Mouse (Mus musculus) kidney, embryonic 15.5 days (tissue): ENCODE data around the gene Kif18b. TPM values are rescaled to one million over a fixed set of nuclear protein-coding genes. Genes with fewer than 3 reads are reported as not detected.

Experiments
- ATAC-seq: fragments of 200-750 bp; cut with Nextera tagmentation; replicated peaks from 2 replicates; pipeline ENCODE4 v1.8.0; 2017; ENCODE audit warnings: moderate TSS enrichment; ENCODE audit not compliant: low FRiP score
- H3K27ac ChIP-seq: fragments of 300-500 bp; sonication (generic); 2 replicates; pipeline ENCODE4 v1.5.1; 2015; ENCODE audit warnings: mild to moderate bottlenecking, inconsistent platforms
- H3K27me3 ChIP-seq: fragments of 300-500 bp; sonication (generic); 2 replicates; pipeline ENCODE4 v1.6.1; 2015; ENCODE audit warnings: inconsistent platforms
- H3K36me3 ChIP-seq: fragments of 300-500 bp; sonication (generic); 2 replicates; pipeline ENCODE4 v1.6.1; 2015; ENCODE audit warnings: inconsistent platforms
- H3K4me1 ChIP-seq: fragments of 300-500 bp; sonication (generic); 2 replicates; pipeline ENCODE4 v1.6.1; 2015; ENCODE audit warnings: inconsistent platforms
- H3K4me2 ChIP-seq: fragments of 300-500 bp; sonication (generic); 2 replicates; pipeline ENCODE4 v1.6.1; 2015; ENCODE audit warnings: moderate library complexity, mild to moderate bottlenecking, inconsistent platforms
- H3K4me3 ChIP-seq: fragments of 300-500 bp; sonication (generic); replicated peaks from 2 replicates; pipeline ENCODE4 v1.5.1; 2015; ENCODE audit warnings: mild to moderate bottlenecking, inconsistent platforms
- H3K9ac ChIP-seq: fragments of 300-500 bp; sonication (generic); 2 replicates; pipeline ENCODE4 v1.6.1; 2015; ENCODE audit warnings: mild to moderate bottlenecking, inconsistent platforms
- H3K9me3 ChIP-seq: fragments of 300-500 bp; sonication (generic); replicated peaks from 2 replicates; pipeline ENCODE4 v1.6.1; 2016; ENCODE audit warnings: inconsistent platforms
- WGBS: fragments of 180-500 bp; shearing (Covaris S2); methylation state at CpG from one replicate; pipeline ENCODE4 v1.1.7; 2015; ENCODE audit warnings: mixed read lengths; 5-methylcytosine and 5-hydroxymethylcytosine counted together
- polyA plus RNA-seq: library from polyadenylated mRNA; unstranded; fragments of >200 nt; fragmentation: Nextera tagmentation; extraction: Ambion mirVana; gene quantifications from 2 replicates; pipeline ENCODE4 v1.2.1, GENCODE M21; 2015

Kif18b gene
- polyA plus RNA-seq, 1 experiment from 2014 or later = 10.7 TPM

DNA sequence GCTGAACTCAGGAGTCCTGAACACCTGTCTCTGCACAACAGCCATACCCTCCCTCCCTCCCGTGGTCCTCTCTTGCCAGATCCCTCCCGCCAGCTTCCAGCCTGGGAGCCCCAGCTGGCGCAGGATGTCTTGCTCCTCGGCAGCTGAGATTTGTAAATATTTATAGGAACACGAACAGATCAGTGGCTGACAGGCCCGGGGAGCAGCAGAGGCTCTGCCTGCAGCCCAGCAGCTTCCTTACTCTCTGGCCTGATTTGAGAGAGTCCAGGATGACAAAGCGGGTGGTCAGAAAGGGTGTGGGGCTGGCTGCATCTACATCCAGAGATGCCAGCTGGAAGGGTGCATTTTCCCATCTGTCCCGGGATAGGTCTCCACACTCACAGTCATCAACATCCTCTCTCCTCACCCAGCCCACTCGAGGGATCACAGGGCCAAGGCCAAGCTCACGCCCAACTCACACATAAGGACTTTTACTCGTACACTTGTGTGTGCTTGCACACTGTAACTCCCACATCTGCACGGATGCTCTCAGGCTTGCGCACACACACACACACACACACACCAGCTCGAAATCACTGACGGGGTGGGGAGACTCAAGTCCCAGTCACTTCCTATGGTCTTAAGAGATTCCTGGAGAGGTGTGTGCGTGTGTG lies 32.2 kb upstream of the Kif18b start:
- ATAC-seq = no peak
- WGBS = 48% methylated on average over 16 of the region's 16 CpGs
- Histone ChIP-seq H3K9ac (no peak overlapping the region), H3K4me1 (0 out of 2 replicates have a peak, but pooled peaks cover 3% of the 10 kb centered on the region), H3K27ac (no peak overlapping the region), H3K27me3 (peaks cover 44% of the 10 kb centered on the region), H3K4me2 (no peak overlapping the region), H3K36me3 (no peaks in the 10 kb centered on the region), H3K9me3 (no peaks in the 10 kb centered on the region), H3K4me3 (no peak overlapping the region)

- 26% methylated on average over 6 of the region's 6 CpGs for WGBS
- no peaks in the 10 kb centered on the region for H3K36me3 ChIP-seq
- no peak for ATAC-seq
Observed at GRCm38 (mm10) chr11:102952922-102953321, 28.0 kb upstream of the Kif18b start.

GRCm38 (mm10) chr11:102948043-102948961 lies 23.4 kb upstream of the Kif18b start:
- H3K36me3 ChIP-seq = no peaks in the 10 kb centered on the region
- peak overlapping the region; percentile 56 for H3K4me3 ChIP-seq
- H3K4me1 ChIP-seq = peaks cover 51% of the 10 kb centered on the region
- peak overlapping the region; percentile 63 for H3K27ac ChIP-seq
- peak overlapping the region; percentile 46 for H3K9ac ChIP-seq
- H3K9me3 ChIP-seq = no peaks in the 10 kb centered on the region
- peak overlapping the region; percentile 85 for H3K4me2 ChIP-seq
- H3K27me3 ChIP-seq = peaks cover 98% of the 10 kb centered on the region
- 2% methylated on average over 50 of the region's 51 CpGs for WGBS
- peak; percentile 55; the same call in 1 of the 2 replicates for ATAC-seq

More at GRCm38 (mm10) chr11:102952922-102953321, 28.0 kb upstream of the Kif18b start:
- Histone ChIP-seq H3K27me3 (peaks cover 86% of the 10 kb centered on the region), H3K9me3 (no peaks in the 10 kb centered on the region), H3K27ac (no peak overlapping the region), H3K4me2 (no peak overlapping the region), H3K4me3 (no peak overlapping the region), H3K4me1 (peaks cover 16% of the 10 kb centered on the region), H3K9ac (no peak overlapping the region)

- H3K4me1 ChIP-seq = peaks cover 47% of the 10 kb centered on the region
- H3K36me3 ChIP-seq = no peaks in the 10 kb centered on the region
- WGBS = 7% methylated on average over 8 of the region's 8 CpGs
- H3K9ac ChIP-seq = no peak overlapping the region
- peak overlapping the region; percentile 45 for H3K4me3 ChIP-seq
- no peaks in the 10 kb centered on the region for H3K9me3 ChIP-seq
- ATAC-seq = no peak
- no peak overlapping the region for H3K27ac ChIP-seq
- H3K4me2 ChIP-seq = peak overlapping the region; percentile 82
- H3K27me3 ChIP-seq = peaks cover 100% of the 10 kb centered on the region
Observed at GRCm38 (mm10) chr11:102946992-102947343, 22.0 kb upstream of the Kif18b start.

DNA sequence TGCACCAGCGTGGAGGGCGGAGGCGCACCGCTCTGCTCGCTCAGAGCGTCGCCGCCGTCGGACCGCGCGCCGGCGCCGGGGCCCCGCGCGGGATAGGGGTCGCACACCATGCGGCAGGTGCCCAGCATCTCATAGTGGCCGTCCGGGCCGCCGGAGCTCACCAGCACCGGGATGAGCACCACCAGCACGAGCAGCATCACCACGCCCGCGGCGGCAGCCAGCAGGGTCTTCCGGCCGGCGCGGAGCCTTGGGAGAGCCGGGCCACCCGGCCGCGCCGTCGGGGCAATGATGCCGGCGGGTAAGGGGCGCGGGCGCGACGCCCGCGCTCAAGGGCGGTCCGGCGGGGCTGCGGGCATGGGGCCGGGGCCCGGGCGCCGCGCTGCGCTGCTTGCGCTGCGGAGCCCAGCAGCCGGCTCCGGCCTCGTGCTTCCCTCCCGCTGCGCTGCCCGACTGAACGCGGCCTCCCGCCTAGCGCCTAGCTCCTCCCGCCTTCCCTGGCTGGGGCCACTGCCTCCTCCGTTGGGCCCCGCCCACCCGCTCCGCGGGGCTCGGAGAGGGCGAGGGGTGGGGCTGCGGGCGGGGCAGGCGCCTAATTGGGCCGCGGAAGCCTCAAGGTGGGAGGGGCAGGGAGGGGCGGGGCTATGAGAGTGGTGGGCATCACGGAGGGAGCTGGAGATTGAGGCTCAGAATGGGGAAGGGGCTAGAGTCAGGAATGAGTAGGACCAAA lies 21.5 kb upstream of the Kif18b start, which contains the start of gene C1ql1:
Gene C1ql1 (minus strand): TSS at position 424 of the 727 bp plus-strand sequence.
- H3K9ac ChIP-seq = peak within 1 kb of the TSS; percentile 35
- H3K36me3 ChIP-seq = no peaks in the 10 kb centered on the region
- H3K4me1 ChIP-seq = peaks cover 47% of the 10 kb centered on the region
- WGBS = under 1% methylated on average over 62 of the region's 87 CpGs
- ATAC-seq = peak; percentile 91
- H3K27me3 ChIP-seq = peaks cover 96% of the 10 kb centered on the region
- peak within 1 kb of the TSS; percentile 45 for H3K4me3 ChIP-seq
- H3K4me2 ChIP-seq = peak within 1 kb of the TSS; percentile 82
- no peak within 1 kb of the TSS for H3K27ac ChIP-seq
- H3K9me3 ChIP-seq = no peaks in the 10 kb centered on the region

DNA sequence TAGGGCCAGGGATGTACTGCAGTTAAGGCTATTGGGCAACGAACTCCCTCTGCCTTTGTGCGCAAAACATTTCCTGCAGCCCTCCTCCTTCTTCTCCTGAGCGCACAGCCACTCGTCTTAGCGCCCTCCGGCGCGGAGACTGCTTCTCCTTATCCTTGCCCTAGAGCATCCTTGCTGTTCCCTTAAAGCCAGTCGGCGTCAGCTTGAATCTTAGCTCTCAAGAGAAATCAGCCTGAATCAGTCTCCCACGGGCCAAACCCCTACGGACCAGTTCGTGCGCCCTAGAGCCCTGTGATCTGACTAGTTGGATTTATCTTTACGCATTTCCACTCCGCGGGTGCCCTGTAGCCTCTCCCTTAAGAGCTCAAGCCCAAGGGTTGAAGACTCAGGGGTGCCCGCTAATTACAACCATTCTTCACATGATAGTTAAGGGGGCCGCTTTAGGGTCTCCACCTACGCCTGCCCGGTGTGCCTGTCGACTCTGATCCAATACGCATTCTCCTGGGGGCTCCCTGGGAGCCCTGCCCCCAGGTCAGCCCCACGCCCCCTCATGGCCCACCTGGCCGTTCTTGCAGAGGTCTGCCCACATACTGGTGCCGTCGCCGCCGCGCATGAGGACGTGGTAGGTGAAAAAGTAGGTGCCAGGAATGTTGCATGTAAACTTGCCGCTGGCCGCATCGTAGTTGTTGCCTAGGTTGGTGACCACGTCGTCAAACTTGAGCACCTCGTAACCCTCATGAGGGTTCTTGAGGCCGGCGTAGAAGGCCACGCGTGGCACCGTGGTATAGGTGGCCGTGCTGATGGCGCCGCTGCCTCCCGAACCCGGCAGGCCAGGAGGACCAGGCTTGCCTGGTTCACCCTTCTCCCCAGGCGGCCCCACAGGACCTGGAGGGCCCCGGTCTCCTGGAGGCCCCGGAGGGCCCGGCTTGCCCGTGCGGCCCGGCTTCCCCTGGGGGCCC lies 20.7 kb upstream of the Kif18b start:
- Histone ChIP-seq H3K36me3 (no peaks in the 10 kb centered on the region), H3K27me3 (peaks cover 92% of the 10 kb centered on the region), H3K4me1 (peaks cover 47% of the 10 kb centered on the region), H3K9me3 (no peaks in the 10 kb centered on the region), H3K4me3 (peak overlapping the region; percentile 45), H3K4me2 (peak overlapping the region; percentile 82), H3K27ac (no peak overlapping the region), H3K9ac (peak overlapping the region; percentile 35)
- WGBS = 3% methylated on average over 54 of the region's 54 CpGs
- ATAC-seq = peak; percentile 20; the same call in 1 of the 2 replicates

DNA sequence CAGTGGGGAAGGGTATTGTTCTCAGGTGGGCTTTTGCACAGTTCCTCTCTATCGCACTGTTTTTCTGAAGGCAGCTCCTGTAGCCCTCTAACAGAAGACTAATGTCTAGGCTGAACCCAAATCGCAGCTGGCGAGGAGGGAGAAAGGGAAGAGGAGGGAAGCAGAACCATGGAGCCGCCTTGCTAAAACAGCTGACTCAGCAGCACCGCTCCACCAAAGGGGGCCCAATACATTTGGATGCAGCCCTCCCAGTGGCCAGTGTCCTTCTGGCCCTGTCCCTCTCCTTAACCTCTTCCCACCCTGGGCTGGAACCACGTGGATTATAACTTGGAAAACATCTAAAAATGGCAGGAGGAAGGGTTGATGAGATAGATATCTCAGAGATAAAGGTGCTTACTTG lies 16.3 kb upstream of the Kif18b start:
- Histone ChIP-seq H3K9me3 (no peaks in the 10 kb centered on the region), H3K27ac (no peak overlapping the region), H3K4me2 (no peak overlapping the region), H3K36me3 (no peaks in the 10 kb centered on the region), H3K9ac (no peak overlapping the region), H3K4me1 (peaks cover 45% of the 10 kb centered on the region), H3K27me3 (peaks cover 77% of the 10 kb centered on the region), H3K4me3 (no peak overlapping the region)
- WGBS = 70% methylated on average over 6 of the region's 6 CpGs
- ATAC-seq = no peak

GRCm38 (mm10) chr11:102939024-102939675 lies 14.2 kb upstream of the Kif18b start:
- Histone ChIP-seq H3K9ac (no peak overlapping the region), H3K9me3 (no peaks in the 10 kb centered on the region), H3K4me3 (no peak overlapping the region), H3K36me3 (no peaks in the 10 kb centered on the region), H3K4me1 (peaks cover 33% of the 10 kb centered on the region), H3K4me2 (peak overlapping the region; percentile 31; the same call in 1 of the 2 replicates), H3K27me3 (peaks cover 63% of the 10 kb centered on the region), H3K27ac (no peak overlapping the region)
- 21% methylated on average over 13 of the region's 13 CpGs for WGBS
- no peak for ATAC-seq

GRCm38 (mm10) chr11:102937529-102938182 lies 12.7 kb upstream of the Kif18b start:
- Histone ChIP-seq H3K4me3 (no peak overlapping the region), H3K4me2 (no peak overlapping the region), H3K27me3 (peaks cover 49% of the 10 kb centered on the region), H3K36me3 (no peaks in the 10 kb centered on the region), H3K27ac (no peak overlapping the region), H3K9me3 (no peaks in the 10 kb centered on the region), H3K9ac (no peak overlapping the region), H3K4me1 (peaks cover 33% of the 10 kb centered on the region)
- WGBS = 63% methylated on average over 3 of the region's 3 CpGs
- ATAC-seq = no peak

DNA sequence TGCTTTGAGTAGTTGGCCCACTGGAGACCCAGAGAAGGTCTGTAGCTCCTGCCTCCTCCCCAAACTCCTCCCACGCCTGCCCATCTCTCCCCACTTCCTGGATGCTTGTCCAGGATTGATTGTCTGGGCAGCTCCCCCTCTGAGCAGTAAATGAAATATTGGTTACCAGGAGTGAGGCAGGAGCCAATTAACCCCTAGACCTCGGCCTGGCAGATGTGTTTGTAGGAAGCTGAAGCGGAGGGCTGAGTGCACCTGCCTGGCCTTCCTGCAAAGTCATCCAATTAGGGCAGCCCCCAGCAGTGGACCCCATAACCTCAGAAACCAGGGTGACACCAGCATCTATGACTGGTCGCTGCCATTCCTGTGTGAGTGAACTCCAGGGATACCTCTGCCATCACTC lies 11.3 kb upstream of the Kif18b start:
- Histone ChIP-seq H3K9ac (no peak overlapping the region), H3K4me1 (peaks cover 33% of the 10 kb centered on the region), H3K27me3 (peaks cover 44% of the 10 kb centered on the region), H3K4me2 (peak overlapping the region; percentile 16; the same call in 1 of the 2 replicates), H3K36me3 (no peaks in the 10 kb centered on the region), H3K9me3 (no peaks in the 10 kb centered on the region), H3K4me3 (no peak overlapping the region), H3K27ac (0 out of 2 replicates have a peak overlapping the region, but pooled peaks have one; percentile 62)
- whole genome bisulfite sequencing = 7% methylated on average over 4 of the region's 4 CpGs
- peak; percentile 73 for ATAC-seq
